Mouse (Mus musculus) left cerebral cortex, postnatal 4 days (tissue): Measurements from ENCODE around the gene Rab44. TPM values are rescaled to one million over a fixed set of nuclear protein-coding genes. Genes with fewer than 3 reads are reported as not detected.
A peak's percentile ranks its signal among the peaks of the same experiment; 100 is the strongest.
"Not testable (repeated sequence)": the region's sequence is repeated elsewhere in the genome, so short reads cannot be mapped to it uniquely, and the experiment has no call there.

Experiments
- DNase-seq: peaks from one replicate; pipeline ENCODE4 v3.0.0-alpha.2; 2022
- intact Hi-C: fragments of 180-260 bp; cut with DNase I; formaldehyde crosslinking; loops from one replicate; pipeline ENCODE4 v1.15.1; 2025
- total RNA-seq, 2 experiments: library from RNA; stranded (reverse); gene quantifications; 2 replicates each; pipeline ENCODE4 v1.2.3; 2021

Gene Rab44
- total RNA-seq: 1 to 10 TPM in 1 of 2 experiments, under 1 TPM in 1; 0.54 to 1.0 TPM

DNA sequence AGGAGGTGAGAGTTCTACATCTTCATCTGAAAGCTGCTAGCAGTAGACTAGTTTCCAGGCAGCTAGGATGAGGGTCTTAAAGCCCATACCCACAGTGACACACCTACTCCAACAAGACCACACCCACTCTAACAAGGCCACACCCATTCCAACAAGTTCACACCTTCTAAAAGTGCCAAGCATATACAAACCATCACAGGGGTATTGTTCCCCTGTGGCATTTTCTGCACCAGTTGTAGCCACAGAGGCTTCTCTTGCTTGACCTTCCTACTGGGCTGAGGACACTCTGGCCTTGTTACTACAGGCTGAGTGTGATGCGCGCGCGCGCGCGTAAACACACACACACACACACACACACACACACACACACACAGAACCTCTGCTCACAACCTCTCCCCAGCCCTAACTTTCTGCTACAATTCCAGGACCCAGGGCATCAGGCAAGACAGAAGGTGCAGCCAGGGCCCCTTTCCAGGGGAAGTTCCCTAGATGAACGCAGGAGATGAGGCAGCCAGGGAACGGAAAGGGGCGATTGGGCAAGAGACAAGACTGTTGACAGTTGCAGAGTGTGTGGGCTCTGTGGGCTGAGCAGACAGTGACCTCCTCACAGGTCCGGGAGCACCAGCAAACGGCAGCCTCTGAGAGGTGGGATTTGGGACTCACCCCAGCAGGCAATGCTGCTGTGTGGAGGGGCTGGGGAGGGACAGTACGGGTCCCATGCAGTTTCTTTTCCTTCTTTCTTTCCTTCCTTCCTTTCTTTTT lies at the start of gene Rab44:
Gene Rab44 (plus strand): TSS at position 555 of the 762 bp plus-strand sequence.
- intact Hi-C loops: no loop called here
- DNase-seq: no peak

DNA sequence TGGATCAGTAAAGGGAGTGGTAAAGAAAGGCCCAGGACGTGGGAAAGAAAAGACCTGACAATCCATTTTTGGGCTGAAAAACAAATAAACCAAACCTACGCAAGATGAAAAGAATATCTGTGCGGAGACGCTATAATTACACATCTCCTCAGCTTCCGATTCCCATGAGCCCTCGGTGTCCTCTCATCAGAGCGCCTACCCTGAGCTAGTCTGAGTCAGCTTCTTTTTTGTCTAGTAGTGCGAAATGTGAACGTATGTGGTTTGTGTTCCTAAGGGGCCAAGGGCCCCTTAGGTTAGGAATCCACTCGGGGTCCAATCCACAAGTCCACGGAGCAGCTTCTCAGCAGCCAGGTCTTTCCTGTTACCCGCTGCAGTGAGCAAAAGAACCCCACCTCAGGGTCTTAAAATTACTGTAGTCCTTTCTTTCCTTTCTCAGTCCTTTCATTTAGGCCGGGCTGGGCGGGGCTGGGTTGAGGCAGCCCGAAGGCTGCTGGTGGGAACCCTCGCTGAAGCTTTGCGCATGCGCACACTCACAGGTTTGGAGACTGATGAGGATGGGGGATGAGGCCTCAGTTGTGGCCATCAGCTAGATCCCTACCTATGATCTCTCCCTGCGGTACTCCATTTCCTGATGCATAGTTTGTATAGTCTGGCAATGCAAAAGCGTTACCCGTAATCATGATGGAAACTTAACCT lies 48.6 kb upstream of the Rab44 start:
- DNase-seq: no peak
- intact Hi-C loops: no loop called here

GRCm38 (mm10) chr17:29065971-29066370 lies 48.0 kb upstream of the Rab44 start:
- intact Hi-C loops: no loop called here
- DNase-seq: no peak

DNA sequence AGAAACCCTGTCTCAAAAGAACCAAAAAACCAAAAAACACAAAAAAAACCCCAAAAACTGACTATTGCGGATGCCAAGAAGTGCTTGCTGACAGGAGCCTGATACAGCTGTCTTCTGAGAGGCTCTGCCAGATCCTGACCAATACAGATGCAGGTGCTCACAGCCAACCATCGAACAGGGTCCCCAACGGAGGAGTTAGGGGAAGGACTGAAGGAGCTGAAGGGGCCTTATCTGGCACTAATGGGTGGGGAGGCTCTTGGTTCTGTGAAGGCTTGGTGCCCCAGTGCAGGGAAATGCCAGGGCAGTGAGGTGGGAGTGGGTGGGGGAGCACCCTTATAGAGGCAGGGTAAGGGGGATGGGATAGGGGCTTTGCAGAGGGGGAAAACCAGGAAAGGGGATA lies 46.5 kb upstream of the Rab44 start:
- DNase-seq, intact Hi-C loops: not testable (repeated sequence)

- intact Hi-C loops: no loop called here
- DNase-seq: no peak
These were observed 46.1 kb upstream of the Rab44 start for GRCm38 (mm10) chr17:29067847-29068246.

DNA sequence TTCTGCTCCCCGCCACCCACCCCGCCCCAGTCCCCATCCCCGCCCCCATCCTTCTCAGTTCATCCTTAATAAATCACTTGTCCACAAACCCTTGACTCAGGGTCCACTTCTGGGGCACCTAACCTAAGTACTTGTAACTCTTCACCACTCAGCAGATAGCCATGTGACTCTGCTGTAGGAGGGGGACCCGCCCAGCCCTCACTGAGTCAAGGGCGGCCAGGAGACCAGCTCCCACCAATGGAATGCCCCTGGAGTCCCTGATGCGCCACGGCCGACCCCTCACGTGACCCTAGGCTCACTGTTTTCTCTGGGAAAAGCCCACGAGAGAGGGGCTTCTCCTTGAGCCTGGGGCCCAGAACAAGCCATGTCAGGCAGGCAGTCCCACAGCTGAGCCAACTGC lies 44.9 kb upstream of the Rab44 start:
- no peak for DNase-seq
- intact Hi-C loops: no loop called here

DNA sequence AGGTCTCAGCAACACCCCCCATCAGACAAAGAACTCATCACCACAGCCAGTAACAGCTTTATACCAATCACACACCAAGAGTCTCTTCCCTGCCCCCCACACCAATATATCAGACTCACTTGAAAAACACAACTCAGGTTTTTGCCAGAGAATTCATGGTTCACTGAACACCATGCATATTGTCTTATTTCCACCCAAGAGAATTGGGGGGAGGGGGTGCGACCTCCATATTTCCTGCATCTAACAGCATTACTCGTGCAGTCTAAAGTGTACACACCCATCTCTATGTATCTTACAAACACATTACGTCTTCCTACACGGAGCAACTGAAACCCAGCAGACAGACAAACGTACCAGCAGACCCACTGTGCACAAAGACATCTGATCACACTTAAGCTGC lies 42.1 kb upstream of the Rab44 start:
- intact Hi-C loops: no loop called here
- no peak for DNase-seq

DNA sequence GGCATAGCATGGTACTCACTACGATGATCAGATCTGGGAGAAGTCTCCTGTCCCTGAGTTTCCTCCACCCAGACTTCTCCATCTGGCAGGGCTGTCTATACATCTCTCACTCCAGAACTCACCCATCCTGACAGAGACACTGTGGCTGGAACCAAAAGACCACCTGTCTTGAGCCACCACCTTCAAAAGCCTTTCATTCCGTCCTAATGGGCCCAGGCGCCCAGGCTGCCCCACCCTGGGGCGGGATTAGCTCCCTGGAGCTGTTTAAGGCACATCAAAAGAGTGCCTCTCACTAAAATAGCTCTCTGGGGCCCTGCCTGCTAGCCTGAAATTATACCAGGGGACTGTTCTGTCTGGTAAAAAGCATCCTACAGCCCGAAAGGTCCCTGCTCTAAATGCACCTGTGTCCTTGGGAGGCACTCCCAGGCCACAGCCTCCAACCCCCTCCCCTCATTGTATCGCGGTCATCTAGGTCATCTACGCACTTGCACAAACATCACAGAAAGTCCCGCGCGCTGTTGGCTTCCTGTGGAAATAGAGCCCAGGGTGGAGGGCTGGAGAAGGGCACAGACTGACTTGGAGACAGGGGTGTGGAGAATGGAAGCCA lies 41.1 kb upstream of the Rab44 start:
- intact Hi-C loops: no loop called here
- DNase-seq: no peak

- no peak for DNase-seq
- intact Hi-C loops: no loop called here
These were observed 40.6 kb upstream of the Rab44 start for GRCm38 (mm10) chr17:29073313-29073712.

DNA sequence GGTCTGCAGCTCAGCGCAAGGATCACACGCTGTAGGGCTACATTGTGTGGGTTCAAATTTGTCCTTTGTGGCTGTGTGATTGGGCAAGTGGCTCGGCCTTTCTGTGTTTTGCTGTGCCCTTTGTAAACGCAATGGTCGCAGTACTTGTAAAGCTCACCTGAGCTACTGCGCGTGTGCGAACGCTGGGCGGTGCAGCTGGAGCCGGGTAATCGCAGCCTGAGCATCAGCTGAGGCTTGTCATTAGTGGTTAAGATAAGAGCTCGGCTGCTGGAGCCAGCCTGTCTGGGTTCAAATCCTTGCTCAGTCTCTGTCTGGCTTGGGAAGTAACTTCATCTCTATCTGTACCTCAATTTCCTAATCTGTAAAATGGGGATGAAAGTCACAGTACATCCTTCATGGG lies 39.9 kb upstream of the Rab44 start:
- DNase-seq: no peak
- intact Hi-C loops: no loop called here

DNA sequence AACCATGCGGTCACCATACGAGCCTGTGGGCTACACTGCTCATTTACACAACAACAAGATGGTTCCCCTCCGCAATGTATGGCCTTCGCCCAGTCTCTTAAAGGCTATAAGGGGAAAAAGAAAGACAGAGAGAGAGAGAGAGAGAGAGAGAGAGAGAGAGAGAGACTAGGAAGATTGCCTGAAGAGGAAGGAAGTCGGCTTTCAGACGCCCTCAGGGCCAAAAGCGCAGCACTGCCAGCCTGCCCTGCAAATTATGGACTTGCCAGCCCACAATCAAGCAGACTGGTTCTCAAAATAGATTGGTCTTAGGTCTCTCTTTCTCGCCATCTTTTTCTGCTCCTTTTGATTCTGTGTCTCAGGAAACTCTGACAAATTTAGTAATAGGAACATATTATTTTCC lies 37.7 kb upstream of the Rab44 start:
- intact Hi-C loops: no loop called here
- no peak for DNase-seq

DNA sequence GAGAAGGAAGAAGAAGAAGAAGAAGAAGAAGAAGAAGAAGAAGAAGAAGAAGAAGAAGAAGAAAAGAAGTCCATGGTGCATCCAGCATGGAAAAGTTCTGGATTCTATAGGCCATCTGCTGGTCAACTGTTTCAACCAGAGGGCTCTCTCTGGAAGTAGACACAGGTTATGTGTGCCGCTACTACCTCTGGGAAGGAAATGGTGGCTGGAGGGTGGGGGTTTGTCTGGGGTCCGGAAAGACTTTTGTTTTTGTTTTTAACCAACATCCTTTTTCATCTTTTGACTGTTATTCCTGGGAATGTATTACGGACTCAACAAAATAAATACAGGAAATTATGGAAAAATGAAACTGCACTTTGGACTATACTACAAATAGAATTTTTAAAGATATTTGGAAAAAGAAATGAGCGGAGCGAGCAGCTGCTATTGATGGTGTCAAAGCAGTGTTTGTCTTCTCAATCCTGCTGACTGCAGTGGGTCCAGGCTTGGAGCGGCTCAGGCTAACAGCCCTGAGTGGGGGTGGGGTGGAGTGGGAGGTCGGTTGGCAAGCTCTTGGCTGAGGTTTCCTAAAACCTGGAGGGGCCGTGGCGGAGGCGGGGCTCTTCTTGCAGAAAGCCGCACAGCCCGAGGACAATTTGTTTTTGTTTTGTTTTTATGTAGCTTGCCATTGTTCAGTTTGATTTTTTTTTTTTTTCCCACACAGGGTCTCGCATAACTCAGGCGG lies 36.0 kb upstream of the Rab44 start:
- peak; percentile 74 for DNase-seq
- intact Hi-C loops: no loop called here

DNA sequence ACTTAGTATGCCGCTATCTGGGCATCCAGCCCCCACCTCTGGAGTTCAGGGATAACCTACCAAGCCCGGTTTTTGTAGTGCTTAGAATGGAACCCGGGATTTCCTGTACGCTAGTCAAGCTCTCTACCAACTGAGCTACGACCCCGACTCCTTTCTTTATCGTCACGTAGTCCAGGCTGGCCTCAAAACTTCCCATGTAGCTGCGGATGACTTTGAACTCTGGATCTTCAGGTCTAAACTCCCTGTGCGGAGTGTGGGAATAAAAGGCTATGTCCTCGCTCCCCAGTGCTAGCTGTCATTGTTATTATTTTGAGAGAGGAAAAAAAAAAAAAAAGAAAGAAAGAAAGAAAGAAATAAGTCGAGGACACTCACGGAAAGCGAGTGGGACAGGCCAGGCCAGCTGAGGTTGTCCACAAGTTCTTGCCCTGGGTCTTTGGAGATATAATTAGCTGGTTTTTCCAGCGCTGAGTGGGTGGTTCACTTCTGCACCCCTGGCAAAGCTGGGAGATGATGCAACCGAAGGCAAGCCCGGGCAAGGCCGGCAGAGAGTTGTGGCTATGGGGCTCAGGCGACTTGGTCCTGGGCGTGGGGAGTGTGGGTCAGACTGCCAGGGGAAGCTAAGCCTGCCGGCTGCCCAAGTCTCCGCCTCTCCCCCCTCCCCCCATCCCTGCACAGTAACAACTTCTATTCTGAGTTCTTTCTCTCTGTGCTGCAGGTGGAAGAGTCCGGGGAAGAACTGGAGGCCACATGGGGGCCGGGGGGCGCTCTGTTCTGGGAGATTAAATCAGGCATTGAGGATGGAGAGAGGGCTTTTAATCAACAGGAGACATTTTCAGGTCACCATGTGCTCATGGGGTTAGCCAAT lies 35.2 kb upstream of the Rab44 start:
- peak; percentile 26 for DNase-seq
- intact Hi-C loops: no loop called here

DNA sequence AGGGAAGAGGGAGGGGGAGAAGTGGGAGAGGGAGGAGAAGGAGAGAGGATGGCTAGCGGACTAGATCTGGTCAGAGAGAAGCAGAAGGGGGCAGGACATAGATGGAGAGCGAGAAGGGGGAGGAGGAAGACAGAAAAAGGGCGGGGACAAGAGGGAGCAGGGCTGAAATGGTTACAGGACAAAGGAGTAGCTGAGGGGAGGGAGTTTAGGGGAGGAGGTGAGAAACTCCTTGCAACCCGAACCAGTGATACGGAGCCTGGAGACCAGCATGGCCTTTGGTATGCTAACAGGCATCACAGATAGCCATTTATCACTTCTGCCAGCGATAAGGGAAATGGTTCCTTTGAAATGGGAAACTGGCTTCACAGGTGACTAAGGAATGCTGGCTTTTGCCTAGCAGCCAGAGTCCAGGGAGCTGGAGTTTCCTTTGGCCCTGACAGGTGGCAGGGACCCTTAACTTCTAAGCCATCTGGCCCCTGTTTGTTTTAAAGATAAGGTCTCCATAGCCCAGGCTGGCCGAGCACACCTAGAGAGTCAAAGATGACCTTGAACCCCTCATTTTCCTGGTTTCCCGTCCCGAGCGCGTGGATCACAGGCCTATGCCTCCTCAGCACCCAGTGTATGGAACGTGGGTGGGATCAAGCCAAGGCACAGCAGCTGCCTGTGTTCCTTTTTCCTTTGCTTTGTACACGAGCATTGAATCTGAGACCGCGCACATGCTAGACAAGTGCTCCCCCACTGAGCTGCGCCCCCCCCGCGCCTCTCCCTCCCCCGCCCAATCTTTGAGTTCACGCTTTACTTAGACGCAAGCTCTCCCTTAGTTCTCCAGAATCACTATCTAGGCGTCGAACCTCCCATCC lies 33.0 kb upstream of the Rab44 start:
- no peak for DNase-seq
- intact Hi-C loops: no loop called here

DNA sequence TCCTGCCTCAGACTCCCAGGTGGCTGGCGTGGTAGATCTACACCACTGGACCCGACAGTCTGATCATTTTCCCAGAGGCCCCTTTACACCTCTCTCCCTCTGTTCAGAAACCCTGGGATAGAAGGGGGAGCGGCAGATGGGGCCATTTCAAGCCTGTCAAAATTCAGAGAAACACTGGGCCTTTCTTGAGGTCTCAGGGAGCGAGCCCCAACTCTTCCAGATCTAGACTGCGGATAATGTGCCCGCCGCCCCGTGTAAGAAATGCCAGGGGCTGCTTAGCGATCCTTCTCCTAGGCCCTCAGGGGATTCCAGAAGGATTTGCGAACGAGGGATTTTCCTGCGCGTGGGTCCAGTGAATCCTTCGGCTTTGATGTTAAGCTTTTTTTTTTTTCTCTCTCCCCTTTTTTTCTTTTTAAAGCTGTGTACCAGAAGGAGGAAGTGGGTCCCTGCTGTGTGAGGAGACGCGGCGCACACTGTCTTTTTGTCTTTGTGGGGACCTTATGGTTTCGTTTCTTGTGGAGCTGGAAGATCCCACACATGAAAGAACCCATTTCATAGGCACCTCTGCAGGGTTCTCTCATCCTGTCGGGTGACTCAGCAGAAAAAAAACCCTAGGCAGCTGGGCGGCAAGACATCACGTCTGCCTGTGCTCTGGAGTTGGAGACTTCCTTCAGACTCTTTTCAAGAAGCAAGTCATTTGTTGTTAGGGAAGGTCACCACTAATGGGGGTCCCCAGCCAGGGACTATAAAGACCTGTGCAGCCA lies 32.1 kb upstream of the Rab44 start:
- no peak for DNase-seq
- intact Hi-C loops: no loop called here

DNA sequence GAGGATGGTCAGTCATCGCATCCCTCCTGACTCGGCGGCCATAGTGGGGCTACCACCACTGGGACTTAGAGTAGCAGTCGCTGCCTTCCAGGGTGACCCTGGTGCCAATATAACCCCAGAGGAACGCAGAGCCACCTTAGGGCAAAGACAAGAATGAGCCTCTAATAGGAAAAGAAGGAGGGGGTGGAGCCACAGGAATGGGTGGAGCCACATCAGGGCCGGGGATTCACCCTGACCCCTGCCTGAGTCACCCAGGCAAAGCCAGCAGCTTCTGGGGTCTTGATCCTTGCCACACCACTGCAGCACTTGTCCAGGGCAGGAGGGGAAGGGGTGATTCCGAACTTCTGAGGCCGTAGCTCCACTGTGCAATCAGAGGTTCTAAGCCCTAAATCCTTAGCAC lies 30.4 kb upstream of the Rab44 start:
- no peak for DNase-seq
- intact Hi-C loops: no loop called here

- intact Hi-C loops: no loop called here
- DNase-seq: no peak
These were observed 29.3 kb upstream of the Rab44 start for GRCm38 (mm10) chr17:29084656-29085055.

- DNase-seq: no peak
- intact Hi-C loops: no loop called here
These were observed 28.7 kb upstream of the Rab44 start for GRCm38 (mm10) chr17:29085266-29085665.

DNA sequence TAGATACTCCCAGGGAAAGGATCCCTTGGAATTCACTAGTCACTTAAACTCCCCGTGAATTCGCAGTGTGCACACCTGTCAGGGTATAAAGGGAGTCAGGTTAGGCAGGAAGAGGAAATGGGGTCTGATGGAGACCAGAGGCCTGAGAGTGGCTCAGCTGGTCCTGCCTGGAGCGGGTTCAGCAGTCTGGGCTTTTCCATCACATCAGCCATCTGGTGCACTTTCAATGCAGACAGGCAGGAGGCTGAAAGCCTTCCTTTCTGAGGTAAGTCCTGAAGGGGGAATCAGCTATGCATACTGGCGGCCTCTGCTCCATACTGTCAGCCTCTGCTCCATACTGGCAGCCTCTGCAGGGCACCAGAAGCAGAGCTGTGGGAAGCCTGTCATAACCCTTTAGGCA lies 27.0 kb upstream of the Rab44 start:
- intact Hi-C loops: no loop called here
- no peak for DNase-seq
